Mouse (Mus musculus) bone marrow, adult 2 months (tissue): ENCODE measurements around the gene Fli1.

Experiments used
- CTCF ChIP-seq: fragments of 200-500 bp; IDR thresholded peaks from 2 replicates; pipeline ENCODE4 v1.5.1; 2011; ENCODE audit warnings: low read length, control low read depth; ENCODE audit not compliant: control insufficient read depth, insufficient read depth
- POLR2A ChIP-seq: fragments of 200-500 bp; IDR thresholded peaks from 2 replicates; pipeline ENCODE4 v1.6.1; 2011; ENCODE audit warnings: low read depth, mild to moderate bottlenecking, control low read depth, low read length, borderline replicate concordance; ENCODE audit not compliant: control insufficient read depth

DNA sequence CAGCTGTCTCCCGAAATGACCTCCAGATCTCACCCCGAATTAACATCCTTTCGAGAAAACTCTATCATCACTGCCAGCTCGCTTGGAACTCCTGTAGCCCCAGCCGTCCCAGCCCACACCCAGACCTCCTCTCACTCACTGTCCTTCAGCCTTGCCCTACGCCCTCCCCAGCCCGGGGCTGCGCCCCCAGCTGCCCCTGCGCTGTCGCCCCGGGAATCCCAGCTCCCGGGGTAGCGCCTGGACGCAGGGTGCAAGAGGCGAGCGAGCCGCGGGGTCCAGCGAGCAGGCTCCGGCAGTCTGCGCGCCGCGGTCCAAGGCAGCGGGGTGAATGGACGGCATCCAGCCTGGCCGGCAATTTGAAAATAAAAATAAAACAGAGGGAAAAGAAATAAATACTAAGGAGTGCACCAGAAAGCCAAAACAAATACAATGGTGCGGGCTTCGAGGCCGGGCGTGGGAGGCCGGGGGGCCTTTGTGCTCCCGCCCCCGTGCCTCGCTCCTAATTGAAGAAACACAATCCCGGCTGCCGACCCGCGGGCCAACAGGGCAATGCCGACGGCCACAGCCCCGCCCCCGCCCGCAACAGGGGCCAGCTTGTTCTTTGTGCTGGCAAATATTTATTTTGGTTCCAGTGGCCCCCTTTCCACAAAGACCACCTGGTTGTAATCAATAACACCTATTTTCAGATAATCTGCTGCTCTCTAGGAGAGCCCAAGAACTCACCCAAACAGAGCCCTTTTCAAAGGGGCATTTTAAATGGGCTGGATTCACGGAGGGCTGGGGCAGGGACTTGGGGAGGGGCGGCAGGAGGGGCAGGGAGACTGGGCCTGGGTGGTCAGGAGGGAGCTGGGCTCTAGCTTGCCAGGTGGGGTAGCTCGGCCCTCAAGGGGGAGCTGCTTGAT, 133.3 kb downstream of the Fli1 start:
- TF ChIP-seq CTCF (no peak), POLR2A (no peak)
